Mouse (Mus musculus) midbrain, postnatal 0 days (tissue): Measurements from ENCODE around the gene Slc25a25. TPM values are rescaled to one million over a fixed set of nuclear protein-coding genes. Genes with fewer than 3 reads are reported as not detected.
"Not testable (repeated sequence)": the region's sequence is repeated elsewhere in the genome, so short reads cannot be mapped to it uniquely, and the experiment has no call there.

Experiments
- ATAC-seq: fragments of 200-750 bp; cut with Nextera tagmentation; 2 replicates; pipeline ENCODE4 v1.8.0; 2017; ENCODE audit warnings: moderate number of reproducible peaks, mild to moderate bottlenecking, moderate TSS enrichment, moderate library complexity; ENCODE audit not compliant: low FRiP score
- DNase-seq: peaks from one replicate; pipeline ENCODE4 v3.0.0-alpha.2; 2015; ENCODE audit warnings: low spot score
- H3K27ac ChIP-seq: fragments of 300-500 bp; sonication (generic); 2 replicates; pipeline ENCODE4 v1.5.1; 2014; ENCODE audit warnings: low read depth, mild to moderate bottlenecking, low read length, mixed read lengths
- H3K27me3 ChIP-seq: fragments of 300-500 bp; sonication (generic); 2 replicates; pipeline ENCODE4 v1.6.1; 2014; ENCODE audit warnings: low read length, control low read depth, mixed read lengths; ENCODE audit not compliant: insufficient read depth
- H3K36me3 ChIP-seq: fragments of 300-500 bp; sonication (generic); 2 replicates; pipeline ENCODE4 v1.6.1; 2014; ENCODE audit warnings: low read length, control low read depth, mixed read lengths; ENCODE audit not compliant: insufficient read depth
- H3K4me1 ChIP-seq: fragments of 300-500 bp; sonication (generic); 2 replicates; pipeline ENCODE4 v1.6.1; 2014; ENCODE audit warnings: mild to moderate bottlenecking, control low read depth, antibody characterized with exemption, low read length, mixed read lengths; ENCODE audit not compliant: insufficient read depth
- H3K4me2 ChIP-seq: fragments of 300-500 bp; sonication (generic); 2 replicates; pipeline ENCODE4 v1.6.1; 2014; ENCODE audit warnings: low read depth, mild to moderate bottlenecking, low read length, mixed read lengths; ENCODE audit not compliant: poor library complexity, severe bottlenecking
- H3K4me3 ChIP-seq: fragments of 300-500 bp; sonication (generic); 2 replicates; pipeline ENCODE4 v1.5.1; 2014; ENCODE audit warnings: low read depth, mild to moderate bottlenecking, low read length, moderate library complexity
- H3K9ac ChIP-seq: fragments of 300-500 bp; sonication (generic); replicated peaks from 2 replicates; pipeline ENCODE4 v1.6.1; 2014; ENCODE audit warnings: mild to moderate bottlenecking, low read length, moderate library complexity, mixed read lengths; ENCODE audit not compliant: poor library complexity, severe bottlenecking
- H3K9me3 ChIP-seq: fragments of 300-500 bp; sonication (generic); 2 replicates; pipeline ENCODE4 v1.6.1; 2016; ENCODE audit warnings: low read length, control low read depth
- CTCF ChIP-seq: IDR thresholded peaks from 2 replicates; pipeline ENCODE4 v1.5.1; 2016; ENCODE audit warnings: antibody characterized with exemption, mild to moderate bottlenecking
- whole genome bisulfite sequencing: fragments of 180-500 bp; shearing (Covaris S2); extraction: QIAGEN DNeasy Blood & Tissue Kit; methylation state at CpG from one replicate; pipeline ENCODE4 v1.1.7; 2014; 5-methylcytosine and 5-hydroxymethylcytosine counted together
- polyA plus RNA-seq: library from polyadenylated mRNA; unstranded; fragments of >200 nt; fragmentation: Nextera tagmentation; extraction: Ambion mirVana; gene quantifications from 2 replicates; pipeline ENCODE4 v1.2.1, GENCODE M21; 2015
- total RNA-seq: library from RNA; depleted of rRNA; stranded (reverse); fragments of >200 nt; gene quantifications from 2 replicates; pipeline ENCODE4 v1.2.3, GENCODE M21; 2014

Gene Slc25a25
- total and polyA plus RNA-seq, 2 experiments from 2014 or later: 53.4 to 69.2 TPM

DNA sequence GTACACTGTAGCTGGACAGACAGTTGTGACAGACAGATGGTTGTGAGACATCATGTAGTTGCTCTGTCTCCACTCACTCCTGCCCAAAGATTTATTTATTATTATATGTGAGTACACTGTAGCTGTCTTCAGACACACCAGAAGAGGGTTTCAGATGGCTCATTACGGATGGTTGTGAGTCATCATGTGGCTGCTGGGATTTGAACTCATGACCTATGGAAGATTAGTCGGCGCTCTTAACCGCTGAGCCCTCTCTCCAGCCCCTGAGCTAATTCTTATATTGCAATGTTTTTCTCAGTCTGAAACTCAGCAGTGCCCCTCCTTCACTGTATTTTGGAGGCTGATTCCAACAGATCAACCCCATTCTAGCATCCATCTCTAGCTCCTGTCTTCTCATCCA, 34.5 kb upstream of the Slc25a25 start:
- ATAC-seq (no peak), DNase-seq (no peak)
- Histone ChIP-seq H3K4me2 (no peak overlapping the region), H3K36me3 (no peaks in the 10 kb centered on the region), H3K27ac (no peak overlapping the region), H3K27me3 (no peaks in the 10 kb centered on the region), H3K4me1 (no peaks in the 10 kb centered on the region), H3K4me3 (no peak overlapping the region), H3K9me3 (no peaks in the 10 kb centered on the region), H3K9ac (no peak overlapping the region)
- WGBS: 92% methylated on average over 4 of the region's 4 CpGs
- TF ChIP-seq CTCF: no peak

DNA sequence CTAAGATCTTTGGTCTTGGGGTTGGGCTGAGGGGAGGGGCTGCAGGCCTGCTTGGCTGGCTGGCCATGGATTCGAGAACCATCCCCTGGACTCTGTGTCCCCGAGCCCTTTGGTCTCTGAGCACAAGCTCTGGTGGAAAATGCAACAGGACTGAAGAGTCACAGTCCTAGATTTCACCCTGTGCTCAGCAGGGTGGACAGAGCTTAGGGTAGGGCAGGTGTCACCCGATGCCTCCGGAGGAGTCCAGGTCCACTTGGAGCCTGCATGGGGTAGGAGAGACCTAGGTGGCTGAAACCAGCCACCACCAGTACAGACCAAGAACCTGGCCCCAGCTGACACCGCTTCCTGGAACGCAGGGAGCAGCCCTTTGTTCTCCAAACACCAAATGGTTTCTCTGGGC, 33.7 kb upstream of the Slc25a25 start:
- H3K4me1 ChIP-seq: no peaks in the 10 kb centered on the region
- H3K36me3 ChIP-seq: no peaks in the 10 kb centered on the region
- no peak overlapping the region for H3K4me3 ChIP-seq
- no peak for TF ChIP-seq CTCF
- H3K4me2 ChIP-seq: no peak overlapping the region
- WGBS: 90% methylated on average over 6 of the region's 6 CpGs
- H3K27me3 ChIP-seq: no peaks in the 10 kb centered on the region
- no peak overlapping the region for H3K27ac ChIP-seq
- no peak for ATAC-seq
- DNase-seq: no peak
- H3K9me3 ChIP-seq: no peaks in the 10 kb centered on the region
- H3K9ac ChIP-seq: no peak overlapping the region

- ATAC-seq (no peak), DNase-seq (no peak)
- H3K4me3 ChIP-seq: no peak overlapping the region
- H3K36me3 ChIP-seq: no peaks in the 10 kb centered on the region
- H3K27ac ChIP-seq: no peak overlapping the region
- no peaks in the 10 kb centered on the region for H3K4me1 ChIP-seq
- 73% methylated on average over 9 of the region's 9 CpGs for WGBS
- TF ChIP-seq CTCF: peak; percentile 37
- no peaks in the 10 kb centered on the region for H3K27me3 ChIP-seq
- no peak overlapping the region for H3K9ac ChIP-seq
- H3K4me2 ChIP-seq: no peak overlapping the region
- H3K9me3 ChIP-seq: no peaks in the 10 kb centered on the region
These were observed 32.1 kb upstream of the Slc25a25 start for GRCm38 (mm10) chr2:32483179-32483875.

GRCm38 (mm10) chr2:32482351-32482750, 31.1 kb upstream of the Slc25a25 start:
- 93% methylated on average over 8 of the region's 8 CpGs for WGBS
- no peak overlapping the region for H3K27ac ChIP-seq
- no peaks in the 10 kb centered on the region for H3K27me3 ChIP-seq
- no peak for DNase-seq
- no peak for ATAC-seq
- H3K4me1 ChIP-seq: no peaks in the 10 kb centered on the region
- H3K9me3 ChIP-seq: no peaks in the 10 kb centered on the region
- H3K9ac ChIP-seq: no peak overlapping the region
- H3K4me3 ChIP-seq: no peak overlapping the region
- no peak for TF ChIP-seq CTCF
- no peak overlapping the region for H3K4me2 ChIP-seq
- no peaks in the 10 kb centered on the region for H3K36me3 ChIP-seq

- not testable (repeated sequence) for H3K4me2 ChIP-seq, H3K4me3 ChIP-seq, H3K9me3 ChIP-seq, H3K27me3 ChIP-seq, ATAC-seq, H3K9ac ChIP-seq, H3K4me1 ChIP-seq, H3K27ac ChIP-seq, DNase-seq, H3K36me3 ChIP-seq
- 96% methylated on average over 4 of the region's 9 CpGs for WGBS
These were observed 24.1 kb upstream of the Slc25a25 start for GRCm38 (mm10) chr2:32475361-32475760.

DNA sequence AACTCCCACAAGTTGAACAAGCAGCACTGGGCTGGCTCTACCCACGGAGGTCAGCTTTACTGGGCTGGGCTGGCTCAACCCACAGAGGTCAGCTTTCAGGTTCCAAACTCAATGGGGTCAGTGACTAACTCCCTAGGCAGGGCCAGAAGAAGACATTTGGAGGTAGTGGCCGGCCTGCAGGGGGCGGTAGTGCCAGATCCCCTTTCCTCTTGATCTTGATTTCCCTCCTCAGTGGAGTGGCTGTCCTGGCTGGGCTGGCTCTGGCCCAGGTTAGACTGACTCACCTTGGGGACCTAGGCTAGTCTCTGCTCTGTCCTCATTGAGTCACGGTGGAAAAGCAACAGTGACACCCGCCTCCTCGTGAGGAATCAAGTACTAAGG, 20.4 kb upstream of the Slc25a25 start:
- no peaks in the 10 kb centered on the region for H3K9me3 ChIP-seq
- ATAC-seq (no peak), DNase-seq (no peak)
- H3K27ac ChIP-seq: no peak overlapping the region
- H3K36me3 ChIP-seq: no peaks in the 10 kb centered on the region
- no peaks in the 10 kb centered on the region for H3K4me1 ChIP-seq
- no peaks in the 10 kb centered on the region for H3K27me3 ChIP-seq
- TF ChIP-seq CTCF: no peak
- no peak overlapping the region for H3K4me2 ChIP-seq
- H3K4me3 ChIP-seq: no peak overlapping the region
- 84% methylated on average over 6 of the region's 6 CpGs for WGBS
- H3K9ac ChIP-seq: no peak overlapping the region
